Mouse (Mus musculus) kidney, embryonic 16.5 days (tissue): ENCODE data around the gene Cacna1i. TPM values are rescaled to one million over a fixed set of nuclear protein-coding genes. Genes with fewer than 3 reads are reported as not detected.
A peak's percentile ranks its signal among the peaks of the same experiment; 100 is the strongest.

Source experiments
- ATAC-seq: fragments of 200-750 bp; cut with Nextera tagmentation; 2 replicates; pipeline ENCODE4 v1.8.0; 2017; ENCODE audit warnings: moderate TSS enrichment; ENCODE audit not compliant: low FRiP score, low TSS enrichment
- H3K27ac ChIP-seq: fragments of 300-500 bp; sonication (generic); 2 replicates; pipeline ENCODE4 v1.5.1; 2014; ENCODE audit warnings: low read length
- H3K27me3 ChIP-seq: fragments of 300-500 bp; sonication (generic); 2 replicates; pipeline ENCODE4 v1.6.1; 2014; ENCODE audit warnings: low read length, control low read depth, mixed read lengths; ENCODE audit not compliant: insufficient read depth
- H3K36me3 ChIP-seq: fragments of 300-500 bp; sonication (generic); 2 replicates; pipeline ENCODE4 v1.6.1; 2014; ENCODE audit warnings: low read length, control low read depth, mixed read lengths; ENCODE audit not compliant: insufficient read depth
- H3K4me1 ChIP-seq: fragments of 300-500 bp; sonication (generic); 2 replicates; pipeline ENCODE4 v1.6.1; 2014; ENCODE audit warnings: low read length, control low read depth, mixed read lengths; ENCODE audit not compliant: insufficient read depth
- H3K4me2 ChIP-seq: fragments of 300-500 bp; sonication (generic); replicated peaks from 2 replicates; pipeline ENCODE4 v1.6.1; 2014; ENCODE audit warnings: low read depth, low read length
- H3K4me3 ChIP-seq: fragments of 300-500 bp; sonication (generic); 2 replicates; pipeline ENCODE4 v1.5.1; 2014; ENCODE audit warnings: mild to moderate bottlenecking, low read length
- H3K9ac ChIP-seq: fragments of 300-500 bp; sonication (generic); replicated peaks from 2 replicates; pipeline ENCODE4 v1.6.1; 2014; ENCODE audit warnings: low read length
- H3K9me3 ChIP-seq: fragments of 300-500 bp; sonication (generic); 2 replicates; pipeline ENCODE4 v1.6.1; 2016; ENCODE audit warnings: low read length, control low read depth
- WGBS: fragments of 180-500 bp; shearing (Covaris S2); extraction: QIAGEN DNeasy Blood & Tissue Kit; methylation state at CpG from one replicate; pipeline ENCODE4 v1.1.7; 2014; 5-methylcytosine and 5-hydroxymethylcytosine counted together
- polyA plus RNA-seq: library from polyadenylated mRNA; unstranded; fragments of >200 nt; fragmentation: Nextera tagmentation; extraction: Ambion mirVana; gene quantifications from 2 replicates; pipeline ENCODE4 v1.2.1, GENCODE M21; 2015

Gene Cacna1i
- polyA plus RNA-seq: not detected in 2 replicates

DNA sequence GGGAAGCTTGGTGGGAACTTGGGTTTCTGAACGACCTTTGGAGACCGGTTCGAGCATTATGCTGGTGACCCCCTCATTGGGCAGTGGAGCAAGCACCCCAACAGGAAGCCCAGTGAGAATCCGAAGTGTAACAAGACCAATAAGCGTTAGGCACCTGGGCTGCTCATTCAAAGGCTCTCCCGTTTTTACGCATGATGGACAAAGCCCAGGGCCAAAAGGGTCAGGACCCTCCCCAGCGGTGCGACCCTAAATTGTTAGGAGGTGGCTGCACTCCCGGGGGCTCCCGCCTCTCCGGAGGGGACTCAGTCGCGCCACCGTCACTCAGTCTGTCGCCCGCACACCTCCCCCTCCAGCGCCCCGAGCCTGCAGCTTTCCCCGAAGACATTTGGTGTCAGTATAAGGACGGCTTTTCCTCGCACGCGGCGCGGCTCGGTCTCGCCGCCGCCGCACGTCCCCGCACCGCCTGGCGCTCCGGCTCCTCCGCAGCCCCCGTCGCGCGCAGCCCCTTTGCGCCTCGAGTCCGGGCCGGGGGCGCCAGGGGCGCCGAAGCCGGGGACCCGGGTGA is at the start of gene Cacna1i:
Cacna1i (plus strand) TSS at position 388 of the 565 bp plus-strand sequence.
- Histone ChIP-seq H3K4me3 (peak within 1 kb of the TSS; percentile 49), H3K9me3 (no peaks in the 10 kb centered on the region), H3K4me2 (peak within 1 kb of the TSS; percentile 92), H3K27me3 (peaks cover 69% of the 10 kb centered on the region), H3K9ac (no peak within 1 kb of the TSS; the same call in 1 of the 2 replicates), H3K36me3 (no peaks in the 10 kb centered on the region), H3K27ac (no peak within 1 kb of the TSS), H3K4me1 (0 out of 2 replicates have a peak, but pooled peaks cover 4% of the 10 kb centered on the region)
- WGBS: 1% methylated on average over 37 of the region's 50 CpGs
- ATAC-seq: no peak

DNA sequence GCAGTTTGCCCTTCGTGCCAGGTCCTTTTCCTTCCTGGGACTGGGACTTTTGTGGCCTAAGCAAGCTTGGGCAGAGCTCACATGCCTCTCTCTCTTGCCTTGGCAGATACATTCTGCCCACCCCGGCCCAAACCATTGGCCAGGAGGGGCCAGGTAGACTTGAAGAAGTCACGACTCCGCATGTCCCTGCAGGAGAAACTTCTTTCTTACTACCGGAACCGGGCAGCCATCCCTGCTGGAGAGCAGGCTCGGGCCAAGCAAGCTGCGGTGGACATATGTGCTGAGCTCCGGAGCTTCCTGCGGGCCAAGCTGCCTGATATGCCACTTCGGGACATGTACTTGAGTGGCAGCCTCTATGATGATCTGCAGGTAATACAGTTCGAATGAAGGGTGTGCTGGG is 38.9 kb upstream of the Cacna1i start:
- H3K36me3 ChIP-seq: peaks cover 74% of the 10 kb centered on the region
- no peaks in the 10 kb centered on the region for H3K27me3 ChIP-seq
- 94% methylated on average over 12 of the region's 12 CpGs for WGBS

DNA sequence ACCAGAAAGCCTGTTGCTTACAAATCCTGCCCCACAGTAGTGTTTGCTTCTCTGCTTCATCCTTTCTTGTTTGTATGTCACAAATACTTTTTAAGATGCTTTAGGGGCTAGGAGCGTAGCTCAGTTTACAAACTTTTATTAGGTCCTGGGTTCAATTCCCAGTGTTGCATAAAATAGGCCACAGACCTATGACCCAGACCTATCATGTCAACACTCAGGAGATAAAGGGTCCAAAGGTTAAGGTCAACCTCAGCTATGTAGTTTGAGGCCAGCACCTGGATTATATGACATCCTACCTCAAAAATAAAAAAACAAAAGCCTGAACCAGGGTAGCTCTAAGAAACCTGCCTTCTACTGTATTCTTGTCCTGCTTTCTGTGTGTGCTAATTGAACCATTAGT is 38.4 kb upstream of the Cacna1i start:
- Histone ChIP-seq H3K4me1 (peaks cover 10% of the 10 kb centered on the region), H3K4me3 (no peak overlapping the region), H3K4me2 (no peak overlapping the region), H3K9me3 (no peaks in the 10 kb centered on the region), H3K9ac (no peak overlapping the region), H3K36me3 (peaks cover 70% of the 10 kb centered on the region), H3K27me3 (no peaks in the 10 kb centered on the region), H3K27ac (no peak overlapping the region)
- ATAC-seq: no peak
- WGBS: 97% methylated on average over 1 of the region's 1 CpGs

More for the DNA sequence above, 38.9 kb upstream of the Cacna1i start:
- Histone ChIP-seq H3K9me3 (no peaks in the 10 kb centered on the region), H3K4me3 (no peak overlapping the region), H3K9ac (no peak overlapping the region), H3K27ac (no peak overlapping the region), H3K4me2 (no peak overlapping the region), H3K4me1 (peaks cover 5% of the 10 kb centered on the region)
- no peak for ATAC-seq

DNA sequence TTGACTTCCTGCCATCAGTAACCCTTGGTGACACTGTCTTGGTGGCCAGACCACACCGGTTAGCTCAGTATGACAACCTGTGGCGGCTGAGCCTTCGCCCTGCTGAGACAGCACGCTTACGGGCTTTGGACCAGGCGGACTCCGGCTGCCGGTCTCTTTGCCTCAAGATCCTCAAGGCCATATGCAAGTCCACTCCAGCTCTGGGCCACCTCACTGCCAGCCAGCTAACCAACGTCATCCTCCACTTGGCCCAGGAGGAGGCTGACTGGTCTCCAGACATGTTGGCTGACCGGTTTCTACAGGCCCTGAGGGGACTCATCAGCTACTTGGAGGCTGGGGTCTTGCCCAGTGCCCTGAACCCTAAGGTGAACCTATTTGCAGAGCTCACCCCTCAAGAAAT is 37.4 kb upstream of the Cacna1i start:
- H3K4me1 ChIP-seq: peaks cover 18% of the 10 kb centered on the region
- H3K27ac ChIP-seq: no peak overlapping the region
- H3K9me3 ChIP-seq: no peaks in the 10 kb centered on the region
- H3K9ac ChIP-seq: no peak overlapping the region
- ATAC-seq: no peak
- no peak overlapping the region for H3K4me2 ChIP-seq
- H3K4me3 ChIP-seq: no peak overlapping the region
- 93% methylated on average over 10 of the region's 10 CpGs for WGBS
- peaks cover 65% of the 10 kb centered on the region for H3K36me3 ChIP-seq
- H3K27me3 ChIP-seq: no peaks in the 10 kb centered on the region

DNA sequence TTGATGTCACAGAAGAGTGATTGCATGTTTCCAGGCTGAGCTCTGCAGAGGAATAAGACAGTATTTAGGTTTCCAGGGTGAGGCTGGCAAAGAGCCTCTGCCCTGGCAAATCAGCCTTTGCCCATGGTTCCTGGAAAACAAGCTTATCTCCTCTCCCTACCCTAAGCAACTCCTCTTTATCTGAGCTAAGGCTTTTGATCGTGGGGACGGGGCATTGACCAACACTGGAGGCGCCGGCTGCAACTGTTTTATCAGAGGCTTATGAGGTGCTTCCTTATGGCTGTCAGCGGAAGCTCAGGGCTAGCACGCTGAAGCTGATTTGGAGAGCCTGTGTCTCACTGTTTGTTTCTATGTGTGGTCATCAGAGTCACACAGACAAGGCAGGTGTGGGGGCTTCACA is 36.5 kb upstream of the Cacna1i start:
- WGBS: 93% methylated on average over 6 of the region's 6 CpGs
- peaks cover 18% of the 10 kb centered on the region for H3K4me1 ChIP-seq
- no peaks in the 10 kb centered on the region for H3K27me3 ChIP-seq
- no peak overlapping the region for H3K9ac ChIP-seq
- H3K9me3 ChIP-seq: no peaks in the 10 kb centered on the region
- no peak overlapping the region for H3K27ac ChIP-seq
- no peak overlapping the region for H3K4me3 ChIP-seq
- ATAC-seq: no peak
- peaks cover 59% of the 10 kb centered on the region for H3K36me3 ChIP-seq
- H3K4me2 ChIP-seq: no peak overlapping the region

DNA sequence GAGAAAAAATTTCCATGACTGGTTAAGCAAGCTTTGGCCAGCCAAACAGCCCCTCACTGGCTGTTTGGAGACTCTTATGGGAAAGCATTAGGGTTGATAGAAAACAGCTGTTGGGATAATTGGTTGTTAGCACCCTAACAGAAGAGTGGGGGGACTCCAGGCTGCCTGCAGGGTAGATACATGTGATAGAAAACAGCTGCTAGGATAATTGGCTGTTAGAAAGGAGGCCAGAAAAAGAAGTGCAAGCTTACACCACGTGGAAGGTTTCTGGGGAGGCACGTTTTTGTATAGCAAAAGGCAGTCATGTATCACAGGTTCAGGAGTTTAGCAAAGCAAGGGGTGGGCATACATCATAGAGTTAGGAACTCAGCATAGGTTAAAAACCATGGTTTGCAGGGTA is 33.5 kb upstream of the Cacna1i start:
- Histone ChIP-seq H3K4me3 (no peak overlapping the region), H3K9me3 (no peaks in the 10 kb centered on the region), H3K27ac (peak overlapping the region; percentile 99), H3K4me2 (no peak overlapping the region), H3K4me1 (peaks cover 31% of the 10 kb centered on the region), H3K36me3 (peaks cover 56% of the 10 kb centered on the region), H3K9ac (0 out of 2 replicates have a peak overlapping the region, but pooled peaks have one; percentile 0), H3K27me3 (no peaks in the 10 kb centered on the region)
- 10% methylated on average over 2 of the region's 2 CpGs for whole genome bisulfite sequencing
- no peak for ATAC-seq

DNA sequence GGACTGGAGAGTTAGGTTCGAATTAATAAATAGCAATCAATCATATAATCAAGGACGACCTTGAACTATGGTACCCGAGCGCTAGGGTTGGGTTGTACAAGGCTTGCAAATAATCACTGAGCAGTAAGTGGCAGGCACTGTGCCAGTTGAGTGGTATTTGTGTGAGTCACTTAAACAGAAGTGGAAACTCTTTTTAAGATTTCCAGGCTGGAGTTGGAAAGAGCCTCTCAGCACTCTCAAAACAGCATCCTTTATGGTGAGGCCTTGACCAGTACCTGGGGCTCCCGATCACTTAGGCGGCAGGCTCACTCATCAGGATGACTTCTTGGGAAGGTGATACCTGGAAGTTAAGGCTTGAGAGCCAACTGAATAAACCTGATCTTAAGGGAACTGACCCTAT is 32.8 kb upstream of the Cacna1i start:
- 25% methylated on average over 6 of the region's 6 CpGs for WGBS
- Histone ChIP-seq H3K27me3 (no peaks in the 10 kb centered on the region), H3K27ac (peak overlapping the region; percentile 99), H3K9me3 (no peaks in the 10 kb centered on the region), H3K4me2 (peak overlapping the region; percentile 73), H3K4me3 (peak overlapping the region; percentile 100), H3K4me1 (peaks cover 31% of the 10 kb centered on the region), H3K9ac (peak overlapping the region; percentile 100), H3K36me3 (peaks cover 50% of the 10 kb centered on the region)
- ATAC-seq: no peak

DNA sequence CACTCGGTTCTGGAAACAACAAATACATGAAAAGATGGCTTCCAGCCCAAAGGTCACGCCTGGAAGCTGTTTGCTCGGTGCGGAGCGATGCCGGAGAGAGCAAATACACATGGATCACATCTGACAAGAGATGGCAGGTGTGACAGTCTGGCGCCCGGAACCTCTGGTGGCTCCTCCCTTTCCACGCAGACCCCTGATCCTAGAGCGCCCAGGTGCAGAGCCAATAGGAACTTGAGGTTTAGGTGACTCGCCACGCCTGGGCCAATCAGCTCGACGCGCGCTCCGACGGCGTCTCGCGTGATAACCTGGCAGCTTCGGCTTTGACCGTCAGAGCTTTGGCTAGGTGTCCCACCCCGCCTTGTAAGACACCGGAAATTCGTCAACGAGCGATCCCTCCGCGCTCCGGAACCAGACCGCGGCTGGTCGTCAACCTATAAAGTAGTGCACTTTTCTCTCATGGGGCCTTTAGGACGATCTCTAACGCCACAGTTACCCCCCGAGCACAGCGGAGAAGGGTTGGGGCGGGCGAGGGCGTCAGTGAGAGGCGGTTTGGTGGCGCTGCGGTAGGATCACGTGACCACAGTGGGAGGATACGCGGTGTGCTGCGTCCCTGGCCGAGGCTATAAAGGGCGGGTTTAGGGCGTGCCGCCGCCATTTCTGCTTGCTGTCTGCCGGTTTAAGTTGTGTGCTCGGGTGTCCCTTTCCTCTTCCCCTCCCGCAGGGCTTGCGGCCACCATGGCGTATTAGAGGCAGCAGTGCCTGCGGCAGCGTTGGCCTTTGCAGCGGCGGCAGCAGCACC is 32.0 kb upstream of the Cacna1i start, which contains the start of gene Atf4:
Atf4 (plus strand) TSS at position 338 of the 799 bp plus-strand sequence.
- Histone ChIP-seq H3K4me3 (peak within 1 kb of the TSS; percentile 100), H3K9ac (peak within 1 kb of the TSS; percentile 100), H3K9me3 (no peaks in the 10 kb centered on the region), H3K4me2 (peak within 1 kb of the TSS; percentile 73), H3K36me3 (peaks cover 41% of the 10 kb centered on the region), H3K27me3 (no peaks in the 10 kb centered on the region), H3K4me1 (peaks cover 31% of the 10 kb centered on the region), H3K27ac (peak within 1 kb of the TSS; percentile 99)
- WGBS: under 1% methylated on average over 62 of the region's 62 CpGs
- ATAC-seq: peak; percentile 95

DNA sequence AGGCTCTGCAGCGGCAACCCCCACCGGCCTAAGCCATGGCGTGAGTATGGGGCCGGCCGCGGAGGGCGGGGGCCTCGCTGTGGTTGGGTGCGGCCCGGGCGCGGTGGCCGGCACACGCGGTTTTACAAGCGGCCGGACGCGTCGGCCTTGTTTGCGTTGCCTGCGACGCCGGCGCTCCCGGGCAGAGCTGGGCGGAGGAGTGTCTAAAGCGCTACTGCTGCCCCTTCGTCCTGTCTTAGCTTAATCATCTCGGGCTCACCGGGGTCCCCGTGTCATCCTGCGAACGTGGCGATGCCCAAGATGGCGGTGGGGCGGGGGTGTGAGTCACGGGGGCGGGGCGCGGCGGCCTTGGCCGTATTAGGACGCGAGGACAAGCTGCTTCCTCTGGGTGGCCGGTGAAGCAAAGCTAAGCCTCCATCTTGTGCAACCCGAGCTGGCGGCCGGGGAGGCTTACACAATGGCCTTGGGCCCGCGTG is 31.4 kb upstream of the Cacna1i start:
- under 1% methylated on average over 51 of the region's 51 CpGs for WGBS
- Histone ChIP-seq H3K9ac (peak overlapping the region; percentile 100), H3K4me2 (peak overlapping the region; percentile 73), H3K36me3 (peaks cover 35% of the 10 kb centered on the region), H3K4me3 (peak overlapping the region; percentile 100), H3K9me3 (no peaks in the 10 kb centered on the region), H3K4me1 (peaks cover 31% of the 10 kb centered on the region), H3K27me3 (no peaks in the 10 kb centered on the region), H3K27ac (peak overlapping the region; percentile 99)
- ATAC-seq: peak; percentile 55

DNA sequence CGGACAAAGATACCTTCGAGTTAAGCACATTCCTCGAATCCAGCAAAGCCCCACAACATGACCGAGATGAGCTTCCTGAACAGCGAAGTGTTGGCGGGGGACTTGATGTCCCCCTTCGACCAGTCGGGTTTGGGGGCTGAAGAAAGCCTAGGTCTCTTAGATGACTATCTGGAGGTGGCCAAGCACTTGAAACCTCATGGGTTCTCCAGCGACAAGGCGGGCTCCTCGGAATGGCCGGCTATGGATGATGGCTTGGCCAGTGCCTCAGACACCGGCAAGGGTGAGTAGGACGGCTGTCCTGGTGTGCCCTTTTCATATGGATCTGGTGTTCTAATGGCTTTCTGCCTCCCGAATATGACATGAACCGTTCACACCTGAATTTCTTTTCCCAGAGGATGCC is 30.8 kb upstream of the Cacna1i start:
- 10% methylated on average over 16 of the region's 16 CpGs for WGBS
- peak overlapping the region; percentile 100 for H3K4me3 ChIP-seq
- H3K27ac ChIP-seq: peak overlapping the region; percentile 99
- no peak for ATAC-seq
- peak overlapping the region; percentile 100 for H3K9ac ChIP-seq
- H3K27me3 ChIP-seq: no peaks in the 10 kb centered on the region
- peaks cover 31% of the 10 kb centered on the region for H3K4me1 ChIP-seq
- H3K9me3 ChIP-seq: no peaks in the 10 kb centered on the region
- peaks cover 30% of the 10 kb centered on the region for H3K36me3 ChIP-seq
- H3K4me2 ChIP-seq: peak overlapping the region; percentile 73
